Mouse (Mus musculus): ENCODE results near the gene Ugcg. TPM values are rescaled to one million over a fixed set of nuclear protein-coding genes. Genes with fewer than 3 reads are reported as not detected.

Gene Ugcg
- 17.3 and 20.0 TPM in 2 replicates for polyA plus RNA-seq (2015; fragmentation: Nextera tagmentation; extraction: Ambion mirVana)

- peak within 1 kb of the TSS; percentile 99 for H3K27ac ChIP-seq
- H3K4me2 ChIP-seq, result peak within 1 kb of the TSS; percentile 56
- no peaks in the 10 kb centered on the region for H3K27me3 ChIP-seq (replicated peaks)
- ATAC-seq (replicated peaks), result peak; percentile 94
- H3K9ac ChIP-seq, result peak within 1 kb of the TSS; percentile 85
- H3K4me3 ChIP-seq, result peak within 1 kb of the TSS; percentile 67
- no peaks in the 10 kb centered on the region for H3K36me3 ChIP-seq (replicated peaks)
- peaks cover 13% of the 10 kb centered on the region for H3K4me1 ChIP-seq
- WGBS, result under 1% methylated on average over 86 of the region's 99 CpGs
- H3K9me3 ChIP-seq, result no peaks in the 10 kb centered on the region
Observed at GRCm38 (mm10) chr4:59188802-59189545, at the start of gene Ugcg. Gene Ugcg (plus strand): TSS chr4:59189257.

- WGBS, result 78% methylated on average over 5 of the region's 5 CpGs
- Histone ChIP-seq H3K9me3 (no peaks in the 10 kb centered on the region), H3K4me3 (no peak overlapping the region), H3K4me1 (no peaks in the 10 kb centered on the region), H3K27me3 (replicated peaks) (no peaks in the 10 kb centered on the region), H3K36me3 (replicated peaks) (no peaks in the 10 kb centered on the region), H3K4me2 (no peak overlapping the region), H3K27ac (no peak overlapping the region), H3K9ac (no peak overlapping the region)
- no peak for ATAC-seq (replicated peaks)
Observed at GRCm38 (mm10) chr4:59149043-59149442, 40.0 kb upstream of the Ugcg start.

GRCm38 (mm10) chr4:59150907-59151306 lies 38.1 kb upstream of the Ugcg start:
- H3K9ac ChIP-seq, result no peak overlapping the region
- no peaks in the 10 kb centered on the region for H3K9me3 ChIP-seq
- no peak overlapping the region for H3K27ac ChIP-seq
- no peak for ATAC-seq (replicated peaks)
- H3K36me3 ChIP-seq (replicated peaks), result no peaks in the 10 kb centered on the region
- 84% methylated on average over 5 of the region's 5 CpGs for WGBS
- no peak overlapping the region for H3K4me2 ChIP-seq
- no peaks in the 10 kb centered on the region for H3K27me3 ChIP-seq (replicated peaks)
- no peaks in the 10 kb centered on the region for H3K4me1 ChIP-seq
- no peak overlapping the region for H3K4me3 ChIP-seq

GRCm38 (mm10) chr4:59151953-59152352 lies 37.1 kb upstream of the Ugcg start:
- ATAC-seq (replicated peaks), result no peak
- Histone ChIP-seq H3K4me1 (no peaks in the 10 kb centered on the region), H3K27ac (no peak overlapping the region), H3K27me3 (replicated peaks) (no peaks in the 10 kb centered on the region), H3K9ac (no peak overlapping the region), H3K4me3 (no peak overlapping the region), H3K9me3 (no peaks in the 10 kb centered on the region), H3K36me3 (replicated peaks) (no peaks in the 10 kb centered on the region), H3K4me2 (no peak overlapping the region)
- 80% methylated on average over 1 of the region's 1 CpGs for WGBS

GRCm38 (mm10) chr4:59156897-59157592 lies 32.0 kb upstream of the Ugcg start:
- no peaks in the 10 kb centered on the region for H3K27me3 ChIP-seq (replicated peaks)
- H3K9me3 ChIP-seq, result no peaks in the 10 kb centered on the region
- ATAC-seq (replicated peaks), result no peak
- WGBS, result 78% methylated on average over 7 of the region's 7 CpGs
- H3K36me3 ChIP-seq (replicated peaks), result no peaks in the 10 kb centered on the region
- H3K27ac ChIP-seq, result no peak overlapping the region
- H3K4me1 ChIP-seq, result no peaks in the 10 kb centered on the region
- no peak overlapping the region for H3K4me2 ChIP-seq
- H3K4me3 ChIP-seq, result no peak overlapping the region
- H3K9ac ChIP-seq, result no peak overlapping the region

GRCm38 (mm10) chr4:59157654-59158053 lies 31.4 kb upstream of the Ugcg start:
- Histone ChIP-seq H3K9me3 (no peaks in the 10 kb centered on the region), H3K27me3 (replicated peaks) (no peaks in the 10 kb centered on the region), H3K4me1 (no peaks in the 10 kb centered on the region), H3K27ac (no peak overlapping the region), H3K4me2 (no peak overlapping the region), H3K9ac (no peak overlapping the region), H3K36me3 (replicated peaks) (no peaks in the 10 kb centered on the region), H3K4me3 (no peak overlapping the region)
- ATAC-seq (replicated peaks), result no peak
- 70% methylated on average over 2 of the region's 2 CpGs for WGBS

GRCm38 (mm10) chr4:59160289-59160688 lies 28.8 kb upstream of the Ugcg start:
- Histone ChIP-seq H3K27ac (no peak overlapping the region), H3K9me3 (no peaks in the 10 kb centered on the region), H3K4me2 (no peak overlapping the region), H3K27me3 (replicated peaks) (no peaks in the 10 kb centered on the region), H3K9ac (no peak overlapping the region), H3K36me3 (replicated peaks) (no peaks in the 10 kb centered on the region), H3K4me1 (no peaks in the 10 kb centered on the region), H3K4me3 (no peak overlapping the region)
- no peak for ATAC-seq (replicated peaks)
- WGBS, result 91% methylated on average over 5 of the region's 5 CpGs

- no peaks in the 10 kb centered on the region for H3K36me3 ChIP-seq (replicated peaks)
- 78% methylated on average over 8 of the region's 8 CpGs for WGBS
- no peak for ATAC-seq (replicated peaks)
Observed at GRCm38 (mm10) chr4:59160959-59161670, 27.9 kb upstream of the Ugcg start.

GRCm38 (mm10) chr4:59164034-59164433 lies 25.0 kb upstream of the Ugcg start:
- Histone ChIP-seq H3K4me2 (no peak overlapping the region), H3K4me1 (no peaks in the 10 kb centered on the region), H3K4me3 (no peak overlapping the region), H3K27ac (no peak overlapping the region), H3K9ac (no peak overlapping the region), H3K27me3 (replicated peaks) (no peaks in the 10 kb centered on the region), H3K9me3 (no peaks in the 10 kb centered on the region), H3K36me3 (replicated peaks) (no peaks in the 10 kb centered on the region)
- ATAC-seq (replicated peaks), result no peak
- WGBS, result 90% methylated on average over 2 of the region's 2 CpGs

More at GRCm38 (mm10) chr4:59160959-59161670, 27.9 kb upstream of the Ugcg start:
- H3K4me3 ChIP-seq, result no peak overlapping the region
- H3K4me2 ChIP-seq, result no peak overlapping the region
- H3K27me3 ChIP-seq (replicated peaks), result no peaks in the 10 kb centered on the region
- no peak overlapping the region for H3K27ac ChIP-seq
- H3K4me1 ChIP-seq, result no peaks in the 10 kb centered on the region
- no peak overlapping the region for H3K9ac ChIP-seq
- H3K9me3 ChIP-seq, result no peaks in the 10 kb centered on the region

- H3K27me3 ChIP-seq (replicated peaks), result no peaks in the 10 kb centered on the region
- H3K4me3 ChIP-seq, result no peak overlapping the region
- WGBS, result 97% methylated on average over 2 of the region's 2 CpGs
- H3K9me3 ChIP-seq, result no peaks in the 10 kb centered on the region
- no peak overlapping the region for H3K27ac ChIP-seq
- H3K36me3 ChIP-seq (replicated peaks), result no peaks in the 10 kb centered on the region
- no peak overlapping the region for H3K9ac ChIP-seq
- no peak overlapping the region for H3K4me2 ChIP-seq
- ATAC-seq (replicated peaks), result no peak
- H3K4me1 ChIP-seq, result no peaks in the 10 kb centered on the region
Observed at GRCm38 (mm10) chr4:59167251-59167847, 21.7 kb upstream of the Ugcg start.

GRCm38 (mm10) chr4:59169981-59170380 lies 19.1 kb upstream of the Ugcg start:
- no peaks in the 10 kb centered on the region for H3K4me1 ChIP-seq
- no peak for ATAC-seq (replicated peaks)
- no peak overlapping the region for H3K9ac ChIP-seq
- no peak overlapping the region for H3K4me2 ChIP-seq
- WGBS, result 94% methylated on average over 5 of the region's 5 CpGs
- no peaks in the 10 kb centered on the region for H3K36me3 ChIP-seq (replicated peaks)
- no peak overlapping the region for H3K27ac ChIP-seq
- H3K27me3 ChIP-seq (replicated peaks), result no peaks in the 10 kb centered on the region
- H3K4me3 ChIP-seq, result no peak overlapping the region
- H3K9me3 ChIP-seq, result no peaks in the 10 kb centered on the region

- H3K27ac ChIP-seq, result no peak overlapping the region
- no peak overlapping the region for H3K4me2 ChIP-seq
- no peaks in the 10 kb centered on the region for H3K36me3 ChIP-seq (replicated peaks)
- no peaks in the 10 kb centered on the region for H3K27me3 ChIP-seq (replicated peaks)
- WGBS, result 20% methylated on average over 2 of the region's 2 CpGs
- H3K9me3 ChIP-seq, result no peaks in the 10 kb centered on the region
- no peak overlapping the region for H3K4me3 ChIP-seq
- H3K4me1 ChIP-seq, result no peaks in the 10 kb centered on the region
- no peak for ATAC-seq (replicated peaks)
- H3K9ac ChIP-seq, result no peak overlapping the region
Observed at GRCm38 (mm10) chr4:59172616-59173015, 16.4 kb upstream of the Ugcg start.

All from midbrain, embryonic 15.5 days (tissue).